Mouse (Mus musculus): ENCODE measurements around the gene Snx6. TPM values are rescaled to one million over a fixed set of nuclear protein-coding genes. Genes with fewer than 3 reads are reported as not detected.

Gene Snx6
- total and polyA plus RNA-seq, 3 experiments: 33.7 to 42.4 TPM; not detected in 1

DNA sequence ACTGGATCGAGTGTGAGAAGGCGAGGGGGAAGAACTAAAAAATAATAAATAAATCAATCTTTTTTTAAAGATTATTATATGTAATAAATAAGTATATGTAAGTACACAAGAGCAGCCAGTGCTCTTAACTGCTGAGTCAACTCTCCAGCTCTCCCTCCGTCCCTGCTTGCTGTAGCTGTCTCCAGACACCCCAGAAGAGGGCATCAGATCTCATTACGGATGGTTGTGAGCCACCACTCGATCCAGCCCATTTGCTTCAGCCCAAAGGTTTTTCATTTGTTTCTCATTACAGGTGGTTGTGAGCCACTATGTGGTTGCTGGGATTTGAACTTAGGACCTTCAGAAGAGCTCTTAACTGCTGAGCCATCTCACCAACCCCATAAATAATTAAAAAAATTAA, 34.4 kb upstream of the Snx6 start:
- no peak for DNase-seq (ENCODE audit: low read depth, low spot score)
- no peaks in the 10 kb centered on the region for H3K79me2 ChIP-seq (ENCODE audit: control insufficient read depth, insufficient read depth, low read length, poor library complexity)
- no peaks in the 10 kb centered on the region for H3K9me3 ChIP-seq (replicated peaks; ENCODE audit: insufficient read depth, low read length)
- peaks cover 0 to 7% of the 10 kb centered on the region in 2 experiments; a peak in 1 of 4 replicates for H3K4me1 ChIP-seq (ENCODE audit: control insufficient read depth in 1 of 2, insufficient read depth in 2 of 2, low read length in 2 of 2)
- no peaks in the 10 kb centered on the region for H3K27me3 ChIP-seq (ENCODE audit: control insufficient read depth in 1 of 2, insufficient read depth in 2 of 2, low read length in 2 of 2)
- TF ChIP-seq NELFE (IDR thresholded peaks at IDR 0.05; ENCODE audit: low read depth, low read length) (no peak), MYC (IDR thresholded peaks at IDR 0.05; ENCODE audit: low read depth, low read length) (no peak), SMC3 (IDR thresholded peaks at IDR 0.05; ENCODE audit: low read depth, low read length) (no peak), RCOR1 (IDR thresholded peaks at IDR 0.05; ENCODE audit: low read depth, low read length) (no peak), KAT2A (conservative IDR thresholded peaks at IDR 0.05; ENCODE audit: low read depth, low read length) (no peak), POLR2AphosphoS5 (IDR thresholded peaks at IDR 0.05; ENCODE audit: borderline replicate concordance, low read depth, low read length) (no peak), ZKSCAN1 (IDR thresholded peaks at IDR 0.05; ENCODE audit: low read depth, low read length) (no peak), TCF12 (IDR thresholded peaks at IDR 0.05; ENCODE audit: low read depth, low read length) (no peak), GATA1 (IDR thresholded peaks at IDR 0.05; ENCODE audit: low read depth, low read length) (no peak), HCFC1 (IDR thresholded peaks at IDR 0.05; ENCODE audit: low read depth, low read length) (no peak), CHD1 (IDR thresholded peaks at IDR 0.05; ENCODE audit: low read depth, low read length) (no peak), MXI1 (IDR thresholded peaks at IDR 0.05; ENCODE audit: low read depth, low read length) (no peak), MAFK (IDR thresholded peaks at IDR 0.05; ENCODE audit: borderline replicate concordance, low read depth, low read length) (no peak), E2F4 (IDR thresholded peaks at IDR 0.05; ENCODE audit: borderline replicate concordance, low read depth, low read length) (no peak)
- no peak overlapping the region for H3K9ac ChIP-seq (ENCODE audit: control insufficient read depth, low read depth, low read length, poor library complexity, severe bottlenecking)
- H3K4me3 ChIP-seq (ENCODE audit: control insufficient read depth in 1 of 2, insufficient read depth in 1 of 2, low read depth in 2 of 2, low read length in 2 of 2): no peak overlapping the region
- peaks cover 0 to 11% of the 10 kb centered on the region in 2 experiments; a peak in 2 of 4 replicates for H3K36me3 ChIP-seq (ENCODE audit: control insufficient read depth in 1 of 2, insufficient read depth in 2 of 2, low read length in 2 of 2)
- H3K27ac ChIP-seq (ENCODE audit: control insufficient read depth, low read depth, low read length): no peak overlapping the region

DNA sequence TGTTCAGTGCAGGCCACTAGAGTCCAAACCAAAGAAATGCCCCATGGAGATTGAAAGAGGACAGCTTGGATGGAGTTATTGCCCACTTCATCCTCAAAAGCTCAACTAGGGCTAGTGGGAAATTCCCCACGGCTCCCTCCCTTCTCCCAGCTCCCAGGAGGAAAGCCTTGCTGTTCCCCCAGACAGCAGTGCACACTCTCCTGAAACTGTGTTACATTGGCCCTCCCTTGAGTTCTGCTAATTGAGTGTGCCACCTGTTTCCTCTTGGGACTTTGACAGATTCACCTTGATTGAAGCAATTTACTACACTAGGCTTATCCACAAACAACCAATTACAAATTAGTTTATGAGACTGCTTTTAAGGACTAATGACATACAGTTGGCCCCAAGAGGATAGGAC, 32.5 kb upstream of the Snx6 start:
- Histone ChIP-seq H3K9ac (ENCODE audit: control insufficient read depth, low read depth, low read length, poor library complexity, severe bottlenecking) (no peak overlapping the region), H3K4me1 (ENCODE audit: control insufficient read depth in 1 of 2, insufficient read depth in 2 of 2, low read length in 2 of 2) (peaks cover 0 to 7% of the 10 kb centered on the region in 2 experiments; a peak in 2 of 4 replicates), H3K27me3 (ENCODE audit: control insufficient read depth in 1 of 2, insufficient read depth in 2 of 2, low read length in 2 of 2) (no peaks in the 10 kb centered on the region), H3K27ac (ENCODE audit: control insufficient read depth, low read depth, low read length) (no peak overlapping the region), H3K36me3 (ENCODE audit: control insufficient read depth in 1 of 2, insufficient read depth in 2 of 2, low read length in 2 of 2) (peaks cover 0 to 11% of the 10 kb centered on the region in 2 experiments; a peak in 2 of 4 replicates), H3K9me3 (replicated peaks; ENCODE audit: insufficient read depth, low read length) (no peaks in the 10 kb centered on the region), H3K4me3 (ENCODE audit: control insufficient read depth in 1 of 2, insufficient read depth in 1 of 2, low read depth in 2 of 2, low read length in 2 of 2) (no peak overlapping the region), H3K79me2 (ENCODE audit: control insufficient read depth, insufficient read depth, low read length, poor library complexity) (no peaks in the 10 kb centered on the region)
- no peak for DNase-seq (ENCODE audit: low read depth, low spot score)
- no peak for TF ChIP-seq MAZ (IDR thresholded peaks at IDR 0.05; ENCODE audit: low read depth, low read length)
- no peak for TF ChIP-seq MAFK (IDR thresholded peaks at IDR 0.05; ENCODE audit: borderline replicate concordance, low read depth, low read length)
- no peak for TF ChIP-seq NELFE (IDR thresholded peaks at IDR 0.05; ENCODE audit: low read depth, low read length)
- no peak for TF ChIP-seq MEF2A (IDR thresholded peaks at IDR 0.05; ENCODE audit: extremely low read depth, insufficient replicate concordance, low read depth, low read length, poor library complexity, severe bottlenecking)
- TF ChIP-seq JUND (IDR thresholded peaks at IDR 0.05; ENCODE audit: low read depth, low read length): no peak
- no peak for TF ChIP-seq POLR2A (IDR thresholded peaks at IDR 0.05; ENCODE audit: control insufficient read depth in 1 of 2, insufficient read depth in 1 of 2, low read depth in 1 of 2, low read length in 2 of 2, poor library complexity in 1 of 2)
- no peak for TF ChIP-seq ZC3H11A (IDR thresholded peaks at IDR 0.05; ENCODE audit: low read depth, low read length)
- TF ChIP-seq MYC (IDR thresholded peaks at IDR 0.05; ENCODE audit: low read depth, low read length): no peak
- no peak for TF ChIP-seq GATA1 (IDR thresholded peaks at IDR 0.05; ENCODE audit: low read depth, low read length)
- no peak for TF ChIP-seq GABPA (IDR thresholded peaks at IDR 0.05; ENCODE audit: low read depth, low read length)
- no peak for TF ChIP-seq SMC3 (IDR thresholded peaks at IDR 0.05; ENCODE audit: low read depth, low read length)
- TF ChIP-seq KAT2A (conservative IDR thresholded peaks at IDR 0.05; ENCODE audit: low read depth, low read length): no peak
- TF ChIP-seq TBP (IDR thresholded peaks at IDR 0.05; ENCODE audit: low read depth, low read length): no peak
- no peak for TF ChIP-seq MXI1 (IDR thresholded peaks at IDR 0.05; ENCODE audit: low read depth, low read length)

All from MEL (cell line).